Mouse (Mus musculus) hindbrain, embryonic 13.5 days (tissue): ENCODE measurements around the gene Dnajc7. TPM values are rescaled to one million over a fixed set of nuclear protein-coding genes. Genes with fewer than 3 reads are reported as not detected.
A peak's percentile ranks its signal among the peaks of the same experiment; 100 is the strongest.
"Not testable (repeated sequence)": the region's sequence is repeated elsewhere in the genome, so short reads cannot be mapped to it uniquely, and the experiment has no call there.

Experiments used
- ATAC-seq: fragments of 200-750 bp; cut with Nextera tagmentation; 2 replicates; pipeline ENCODE4 v1.8.0; 2017; ENCODE audit warnings: moderate TSS enrichment; ENCODE audit not compliant: low FRiP score
- H3K27ac ChIP-seq: fragments of 300-500 bp; sonication (generic); 2 replicates; pipeline ENCODE4 v1.5.1; 2015; ENCODE audit warnings: inconsistent platforms, mild to moderate bottlenecking, moderate library complexity
- H3K27me3 ChIP-seq: fragments of 300-500 bp; sonication (generic); 2 replicates; pipeline ENCODE4 v1.6.1; 2015; ENCODE audit warnings: mild to moderate bottlenecking, inconsistent platforms
- H3K36me3 ChIP-seq: fragments of 300-500 bp; sonication (generic); 2 replicates; pipeline ENCODE4 v1.6.1; 2015; ENCODE audit warnings: mild to moderate bottlenecking, inconsistent platforms
- H3K4me1 ChIP-seq: fragments of 300-500 bp; sonication (generic); replicated peaks from 2 replicates; pipeline ENCODE4 v1.6.1; 2015; ENCODE audit warnings: inconsistent platforms
- H3K4me2 ChIP-seq: fragments of 300-500 bp; sonication (generic); 2 replicates; pipeline ENCODE4 v1.6.1; 2015; ENCODE audit warnings: inconsistent platforms, mild to moderate bottlenecking, moderate library complexity
- H3K4me3 ChIP-seq: fragments of 300-500 bp; sonication (generic); 2 replicates; pipeline ENCODE4 v1.5.1; 2015; ENCODE audit warnings: mild to moderate bottlenecking, inconsistent platforms
- H3K9ac ChIP-seq: fragments of 300-500 bp; sonication (generic); 2 replicates; pipeline ENCODE4 v1.6.1; 2015; ENCODE audit warnings: mild to moderate bottlenecking, inconsistent platforms
- H3K9me3 ChIP-seq: fragments of 300-500 bp; sonication (generic); 2 replicates; pipeline ENCODE4 v1.6.1; 2016; ENCODE audit warnings: inconsistent platforms
- WGBS: fragments of 180-500 bp; shearing (Covaris S2); methylation state at CpG from one replicate; pipeline ENCODE4 v1.1.7; 2015; 5-methylcytosine and 5-hydroxymethylcytosine counted together
- polyA plus RNA-seq: library from polyadenylated mRNA; unstranded; fragments of >200 nt; fragmentation: Nextera tagmentation; extraction: Ambion mirVana; gene quantifications from 2 replicates; pipeline ENCODE4 v1.2.1, GENCODE M21; 2015

The Dnajc7 gene
- polyA plus RNA-seq, 1 experiment from 2014 or later: 308 TPM

DNA sequence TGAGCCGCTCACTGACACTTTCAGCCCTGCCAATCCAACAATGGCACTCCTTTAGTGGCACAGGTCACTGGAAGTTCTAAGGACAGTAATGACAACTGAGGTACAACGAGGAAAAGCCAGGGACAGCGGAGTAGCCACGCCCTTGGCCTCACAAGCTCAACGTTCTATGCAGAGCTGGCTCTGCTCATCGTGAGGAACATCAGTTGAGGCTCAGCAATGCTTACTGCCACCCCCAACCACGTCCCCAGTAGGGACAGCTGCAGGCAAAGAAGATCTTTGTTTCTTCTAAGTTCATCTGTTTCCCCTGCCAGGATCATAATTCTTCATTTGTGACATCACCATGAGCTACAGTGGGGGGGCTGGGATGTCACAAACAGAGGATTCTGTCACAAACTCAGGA, 25.4 kb downstream of the Dnajc7 start:
- no peak overlapping the region for H3K27ac ChIP-seq
- no peak overlapping the region for H3K4me3 ChIP-seq
- no peak overlapping the region for H3K4me2 ChIP-seq
- 92% methylated on average over 7 of the region's 7 CpGs for WGBS
- H3K9me3 ChIP-seq: no peaks in the 10 kb centered on the region
- peaks cover 98% of the 10 kb centered on the region for H3K36me3 ChIP-seq
- H3K9ac ChIP-seq: no peak overlapping the region
- ATAC-seq: no peak
- no peaks in the 10 kb centered on the region for H3K27me3 ChIP-seq
- no peaks in the 10 kb centered on the region for H3K4me1 ChIP-seq

DNA sequence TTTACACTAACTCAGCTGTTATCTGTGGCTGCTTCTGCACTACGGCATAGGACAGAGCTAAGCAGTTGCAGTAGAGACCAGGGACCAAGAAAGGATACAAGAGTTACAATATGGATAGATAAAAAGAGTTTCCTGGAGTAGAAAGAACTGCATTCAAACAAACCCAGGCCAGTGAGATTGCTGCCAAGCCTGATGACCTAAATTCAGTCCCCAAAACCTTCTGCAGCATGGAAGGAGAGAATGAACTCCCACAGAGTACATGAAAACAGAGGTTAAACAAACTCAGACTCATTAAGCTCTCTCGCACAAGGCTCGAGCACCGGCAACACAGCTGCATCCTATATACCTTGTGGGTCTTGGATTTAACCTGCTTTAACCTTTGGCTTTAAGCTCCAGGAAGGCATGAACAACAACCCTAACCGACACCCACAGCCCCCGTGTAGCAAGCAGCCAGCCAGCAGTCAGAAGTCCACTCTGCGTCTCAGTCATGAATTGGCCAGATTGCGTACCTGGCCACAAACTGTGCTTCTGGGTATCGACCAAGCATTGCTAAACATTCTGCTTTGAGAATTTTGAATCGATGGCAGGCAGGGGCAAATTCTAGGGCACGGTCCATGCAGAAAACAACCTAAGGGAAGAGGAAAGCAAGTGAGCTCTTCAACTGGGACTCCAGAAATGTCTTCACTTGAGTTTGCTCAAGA, 27.5 kb downstream of the Dnajc7 start:
- Histone ChIP-seq H3K36me3 (peaks cover 98% of the 10 kb centered on the region), H3K27ac (no peak overlapping the region), H3K27me3 (no peaks in the 10 kb centered on the region), H3K9ac (no peak overlapping the region), H3K4me3 (no peak overlapping the region), H3K4me2 (no peak overlapping the region), H3K4me1 (no peaks in the 10 kb centered on the region), H3K9me3 (no peaks in the 10 kb centered on the region)
- no peak for ATAC-seq
- WGBS: 93% methylated on average over 11 of the region's 11 CpGs

DNA sequence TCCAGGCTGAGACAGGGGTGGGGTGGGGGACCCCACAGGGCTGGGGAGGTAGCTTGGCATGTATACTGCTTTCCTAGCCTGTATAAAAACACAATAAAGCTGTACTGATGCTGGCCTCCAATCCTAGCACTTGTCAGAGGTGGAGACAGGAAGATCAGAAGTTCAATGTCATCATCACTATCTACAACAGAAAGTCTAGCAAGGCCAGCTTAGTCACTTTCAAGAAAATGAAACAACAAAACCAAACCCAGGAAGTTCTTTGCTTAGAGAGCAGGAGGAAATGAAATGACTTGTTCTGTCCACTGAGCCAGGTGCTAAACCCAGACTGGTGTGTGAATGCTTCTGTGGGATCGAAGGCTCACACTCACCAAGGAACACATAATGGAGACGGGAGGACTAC, 31.5 kb downstream of the Dnajc7 start:
- Histone ChIP-seq H3K4me1 (no peaks in the 10 kb centered on the region), H3K27ac (no peak overlapping the region), H3K9me3 (no peaks in the 10 kb centered on the region), H3K4me2 (no peak overlapping the region), H3K9ac (no peak overlapping the region), H3K36me3 (peaks cover 99% of the 10 kb centered on the region), H3K27me3 (no peaks in the 10 kb centered on the region), H3K4me3 (no peak overlapping the region)
- no peak for ATAC-seq
- WGBS: 98% methylated on average over 2 of the region's 2 CpGs

DNA sequence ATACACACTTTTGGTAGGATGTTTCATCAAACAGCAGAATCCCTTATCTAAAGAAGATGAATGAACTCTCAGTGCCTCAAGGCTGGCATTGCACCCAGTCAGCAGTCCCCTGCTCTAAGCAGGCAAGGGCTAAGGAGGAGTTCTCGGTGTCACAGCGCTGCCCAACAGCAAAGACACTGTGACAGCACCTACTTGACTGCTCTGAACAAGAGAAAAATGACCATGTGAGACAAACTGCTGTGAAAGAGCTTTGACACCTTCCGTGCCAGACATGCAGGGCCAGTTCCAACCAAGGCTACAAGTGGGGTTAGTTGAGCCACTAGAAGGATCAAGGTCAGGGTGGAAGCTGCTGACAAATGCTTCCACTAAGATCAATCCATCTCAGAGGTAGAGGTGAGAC, 34.8 kb downstream of the Dnajc7 start:
- Histone ChIP-seq H3K36me3 (peaks cover 100% of the 10 kb centered on the region), H3K9me3 (no peaks in the 10 kb centered on the region), H3K4me3 (no peak overlapping the region), H3K4me2 (no peak overlapping the region), H3K4me1 (peaks cover 8% of the 10 kb centered on the region), H3K9ac (no peak overlapping the region), H3K27me3 (no peaks in the 10 kb centered on the region), H3K27ac (no peak overlapping the region)
- no peak for ATAC-seq
- 93% methylated on average over 3 of the region's 3 CpGs for WGBS

DNA sequence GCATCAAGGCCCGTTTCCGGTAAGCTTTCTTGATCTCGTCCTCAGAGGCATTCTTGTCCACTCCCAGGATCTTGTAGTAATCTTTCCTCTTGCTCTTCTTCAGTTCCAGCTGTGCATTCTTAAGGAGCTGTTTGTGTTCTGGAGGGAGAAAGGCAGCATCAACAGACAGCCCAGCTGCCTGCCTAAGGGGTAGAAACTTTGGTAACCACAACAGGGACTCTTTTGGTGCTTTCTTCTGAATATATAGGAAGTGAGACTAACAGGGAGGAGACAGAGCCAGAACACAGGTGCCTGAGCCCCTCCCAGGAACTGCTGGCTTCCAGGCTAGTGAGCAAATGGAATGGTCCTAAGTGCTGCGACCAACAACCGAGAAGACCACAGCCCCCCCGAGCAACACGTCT, 35.4 kb downstream of the Dnajc7 start:
- H3K4me1 ChIP-seq: peaks cover 8% of the 10 kb centered on the region
- no peak for ATAC-seq
- no peak overlapping the region for H3K9ac ChIP-seq
- H3K27ac ChIP-seq: no peak overlapping the region
- H3K4me3 ChIP-seq: no peak overlapping the region
- peaks cover 100% of the 10 kb centered on the region for H3K36me3 ChIP-seq
- no peaks in the 10 kb centered on the region for H3K27me3 ChIP-seq
- H3K9me3 ChIP-seq: no peaks in the 10 kb centered on the region
- H3K4me2 ChIP-seq: no peak overlapping the region
- 85% methylated on average over 7 of the region's 7 CpGs for WGBS

DNA sequence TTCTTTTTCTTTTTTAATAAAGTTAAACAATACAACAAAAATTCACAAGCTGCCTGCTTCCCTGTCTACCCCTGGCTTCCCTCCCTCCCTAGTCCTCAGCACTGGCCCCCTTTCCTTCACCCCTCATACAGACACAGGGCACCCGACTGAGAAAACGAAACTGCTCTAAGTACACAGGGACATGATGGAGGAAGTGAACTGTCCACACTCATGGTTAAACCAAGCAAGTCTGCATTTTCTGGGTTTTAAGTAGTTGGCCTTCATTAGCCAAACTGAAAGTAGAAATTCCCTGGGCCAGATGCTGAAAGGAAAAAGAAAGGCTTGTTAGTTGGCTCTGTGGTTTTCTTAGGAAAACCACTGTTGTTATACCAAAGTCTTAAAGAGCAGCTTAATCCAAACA, 37.1 kb downstream of the Dnajc7 start:
- no peak overlapping the region for H3K9ac ChIP-seq
- H3K4me3 ChIP-seq: no peak overlapping the region
- H3K4me1 ChIP-seq: peaks cover 15% of the 10 kb centered on the region
- peaks cover 99% of the 10 kb centered on the region for H3K36me3 ChIP-seq
- ATAC-seq: no peak
- no peaks in the 10 kb centered on the region for H3K27me3 ChIP-seq
- H3K27ac ChIP-seq: no peak overlapping the region
- H3K9me3 ChIP-seq: no peaks in the 10 kb centered on the region
- 97% methylated on average over 2 of the region's 2 CpGs for WGBS
- H3K4me2 ChIP-seq: no peak overlapping the region

DNA sequence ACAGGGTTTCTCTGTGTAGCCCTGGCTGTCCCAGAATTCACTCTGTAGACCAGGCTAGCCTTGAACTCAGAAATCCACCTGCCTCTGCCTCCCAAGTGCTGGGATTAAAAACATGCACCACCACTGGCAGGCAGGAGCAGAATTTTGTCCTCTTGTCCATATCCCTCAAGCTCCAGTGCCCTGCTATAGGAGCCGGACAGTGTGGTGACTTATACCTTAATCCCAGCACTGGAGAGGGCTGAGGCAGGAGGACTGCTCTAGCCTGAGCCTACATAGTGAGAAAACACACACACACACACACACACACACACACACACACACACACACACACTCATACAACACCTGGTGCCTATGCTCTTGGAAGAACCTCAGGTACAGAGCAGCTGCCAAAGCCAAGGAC, 37.6 kb downstream of the Dnajc7 start:
- Histone ChIP-seq H3K4me1 (peaks cover 17% of the 10 kb centered on the region), H3K36me3 (peaks cover 95% of the 10 kb centered on the region)
- not testable (repeated sequence) for ATAC-seq, H3K4me2 ChIP-seq, H3K4me3 ChIP-seq, H3K9me3 ChIP-seq, H3K27ac ChIP-seq, H3K9ac ChIP-seq, H3K27me3 ChIP-seq
- WGBS: 94% methylated on average over 1 of the region's 1 CpGs

DNA sequence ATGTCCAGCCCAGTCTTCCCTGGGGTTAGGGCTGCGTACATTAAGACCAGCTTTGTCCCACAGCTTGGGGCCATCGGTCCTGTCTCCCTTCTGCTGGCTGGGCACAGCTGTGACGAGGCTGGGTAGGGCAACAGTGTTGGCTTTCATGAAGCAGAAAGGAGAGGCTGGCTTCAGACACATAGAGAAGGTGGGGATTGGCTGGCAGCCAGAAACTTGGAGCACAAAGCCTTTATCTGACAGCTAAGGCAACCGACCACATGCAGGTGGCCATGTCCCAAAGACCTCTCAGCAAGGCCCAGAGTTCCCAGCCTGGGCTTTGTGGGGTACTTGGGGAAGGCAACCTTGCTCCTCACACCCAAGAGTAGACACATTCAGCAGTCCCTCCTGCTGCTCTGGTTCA, 38.2 kb downstream of the Dnajc7 start:
- Histone ChIP-seq H3K4me2 (no peak overlapping the region), H3K4me3 (no peak overlapping the region), H3K27me3 (no peaks in the 10 kb centered on the region), H3K9me3 (no peaks in the 10 kb centered on the region), H3K36me3 (peaks cover 88% of the 10 kb centered on the region), H3K9ac (no peak overlapping the region), H3K27ac (peak overlapping the region; percentile 72), H3K4me1 (peaks cover 17% of the 10 kb centered on the region)
- 0 out of 2 replicates have a peak, but pooled peaks have one; percentile 46 for ATAC-seq
- WGBS: 66% methylated on average over 4 of the region's 4 CpGs

DNA sequence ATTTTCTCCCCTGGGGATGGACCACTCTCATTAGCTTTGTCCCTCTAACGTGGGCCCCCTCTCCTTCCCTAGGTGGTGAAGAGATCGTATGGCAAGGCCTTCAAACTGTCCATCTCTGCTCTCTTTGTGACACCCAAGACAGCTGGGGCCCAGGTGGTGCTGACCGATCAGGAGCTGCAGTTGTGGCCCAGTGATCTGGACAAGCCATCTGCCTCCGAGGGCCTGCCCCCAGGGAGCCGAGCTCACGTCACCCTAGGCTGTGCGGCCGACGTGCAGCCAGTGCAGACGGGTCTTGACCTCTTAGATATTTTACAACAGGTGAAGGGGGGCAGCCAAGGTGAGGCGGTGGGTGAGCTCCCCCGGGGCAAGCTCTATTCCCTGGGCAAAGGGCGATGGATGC, 39.7 kb downstream of the Dnajc7 start:
- Histone ChIP-seq H3K4me1 (peaks cover 29% of the 10 kb centered on the region), H3K9ac (no peak overlapping the region), H3K4me3 (no peak overlapping the region), H3K27ac (no peak overlapping the region), H3K36me3 (peaks cover 73% of the 10 kb centered on the region), H3K9me3 (no peaks in the 10 kb centered on the region), H3K27me3 (no peaks in the 10 kb centered on the region), H3K4me2 (no peak overlapping the region)
- no peak for ATAC-seq
- WGBS: 85% methylated on average over 13 of the region's 13 CpGs

DNA sequence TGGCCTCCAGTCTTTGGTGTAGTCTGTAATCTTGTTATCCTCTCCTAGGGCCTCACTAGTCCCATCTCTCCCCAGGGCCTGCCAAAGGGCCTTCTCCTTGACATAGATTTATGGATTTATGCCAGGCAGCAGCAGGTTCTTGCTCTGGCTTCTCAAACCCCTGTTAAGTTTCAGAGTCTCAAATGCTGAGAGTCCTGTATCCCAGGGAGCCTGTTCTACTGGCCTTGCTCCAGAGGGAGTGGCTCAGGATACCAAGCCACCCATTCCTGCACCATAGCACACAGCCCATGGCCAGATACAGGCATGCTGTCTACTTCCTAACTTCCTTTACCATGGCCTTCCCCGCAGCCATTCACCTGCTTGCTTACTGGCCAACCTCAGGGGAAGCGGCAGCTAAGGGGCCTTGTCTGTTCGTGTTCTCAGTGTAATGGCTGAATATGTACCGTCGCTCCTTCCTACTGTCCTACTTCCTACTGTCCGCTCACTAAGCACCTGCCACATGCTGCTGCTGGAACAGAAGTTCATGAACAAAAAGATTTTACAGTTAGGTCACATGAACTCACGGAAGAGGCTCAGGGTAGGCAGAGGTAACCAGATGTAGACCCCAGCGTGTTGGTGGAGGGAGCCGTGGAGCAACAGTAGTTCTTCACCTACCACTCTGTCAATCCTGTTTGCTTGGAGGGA, 40.7 kb downstream of the Dnajc7 start:
- Histone ChIP-seq H3K36me3 (peaks cover 63% of the 10 kb centered on the region), H3K4me3 (no peak overlapping the region), H3K27ac (no peak overlapping the region), H3K4me1 (peaks cover 37% of the 10 kb centered on the region), H3K27me3 (no peaks in the 10 kb centered on the region), H3K9me3 (no peaks in the 10 kb centered on the region), H3K9ac (no peak overlapping the region), H3K4me2 (no peak overlapping the region)
- no peak for ATAC-seq
- WGBS: 93% methylated on average over 9 of the region's 9 CpGs

DNA sequence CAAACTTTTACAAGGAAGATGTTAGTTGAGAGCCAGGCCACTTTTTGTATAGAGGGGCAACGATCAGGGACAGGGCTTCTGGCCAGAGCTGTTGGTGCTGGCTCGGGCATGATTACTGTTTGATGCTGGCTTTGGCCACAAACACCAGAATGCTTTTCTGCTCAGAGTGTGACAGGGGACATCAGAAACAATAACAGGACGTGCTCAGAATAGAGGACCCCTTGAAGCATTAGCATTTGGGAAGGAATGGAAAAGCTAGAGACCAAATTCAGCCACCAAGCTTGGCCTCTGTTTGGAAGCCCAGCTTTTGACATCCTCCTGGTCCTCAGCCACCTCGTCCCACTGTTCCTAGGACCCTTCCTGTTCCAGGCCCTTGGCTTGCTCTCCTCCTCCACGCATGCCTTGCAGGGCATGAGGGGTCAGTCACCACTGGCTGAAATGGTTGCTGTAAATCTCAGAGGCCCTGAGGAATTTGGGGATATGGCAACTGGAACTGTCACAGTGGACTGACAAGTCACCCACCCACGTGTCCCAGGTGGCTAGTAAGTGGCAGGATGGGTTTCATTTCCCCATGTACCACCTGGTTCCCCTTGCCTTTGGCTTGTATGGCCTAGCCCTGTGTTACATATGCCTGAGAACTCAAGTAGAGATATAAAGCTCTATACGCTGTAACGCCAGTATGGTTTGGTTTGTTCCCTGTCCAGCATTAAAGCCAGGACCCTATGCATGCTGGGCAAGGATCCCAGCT, 41.9 kb downstream of the Dnajc7 start:
- 0 out of 2 replicates have a peak overlapping the region, but pooled peaks have one; percentile 29 for H3K9ac ChIP-seq
- no peak overlapping the region for H3K27ac ChIP-seq
- H3K4me1 ChIP-seq: peaks cover 37% of the 10 kb centered on the region
- ATAC-seq: no peak
- no peaks in the 10 kb centered on the region for H3K27me3 ChIP-seq
- H3K9me3 ChIP-seq: no peaks in the 10 kb centered on the region
- H3K36me3 ChIP-seq: peaks cover 51% of the 10 kb centered on the region
- WGBS: 81% methylated on average over 8 of the region's 8 CpGs
- H3K4me3 ChIP-seq: no peak overlapping the region
- no peak overlapping the region for H3K4me2 ChIP-seq

DNA sequence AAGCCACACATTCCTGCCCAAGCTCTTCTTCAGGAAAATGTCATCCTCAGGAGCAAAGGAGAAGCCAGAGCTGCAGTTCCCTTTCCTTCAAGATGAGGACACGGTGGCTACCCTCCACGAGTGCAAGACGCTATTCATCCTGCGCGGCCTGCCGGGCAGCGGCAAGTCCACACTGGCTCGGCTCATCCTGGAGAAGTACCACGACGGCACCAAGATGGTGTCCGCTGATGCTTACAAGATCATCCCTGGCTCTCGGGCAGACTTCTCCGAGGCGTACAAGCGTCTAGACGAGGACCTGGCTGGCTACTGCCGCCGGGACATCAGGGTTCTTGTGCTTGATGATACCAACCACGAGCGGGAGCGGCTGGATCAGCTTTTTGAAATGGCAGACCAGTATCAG, 43.7 kb downstream of the Dnajc7 start:
- peaks cover 35% of the 10 kb centered on the region for H3K4me1 ChIP-seq
- no peak for ATAC-seq
- H3K27me3 ChIP-seq: peaks cover 13% of the 10 kb centered on the region
- H3K9ac ChIP-seq: peak overlapping the region; percentile 78
- no peak overlapping the region for H3K4me3 ChIP-seq
- H3K36me3 ChIP-seq: peaks cover 33% of the 10 kb centered on the region
- peak overlapping the region; percentile 80 for H3K4me2 ChIP-seq
- WGBS: 73% methylated on average over 21 of the region's 21 CpGs
- no peak overlapping the region for H3K27ac ChIP-seq
- no peaks in the 10 kb centered on the region for H3K9me3 ChIP-seq
